Mouse (Mus musculus): ENCODE data around the gene Ranbp6.

DNA sequence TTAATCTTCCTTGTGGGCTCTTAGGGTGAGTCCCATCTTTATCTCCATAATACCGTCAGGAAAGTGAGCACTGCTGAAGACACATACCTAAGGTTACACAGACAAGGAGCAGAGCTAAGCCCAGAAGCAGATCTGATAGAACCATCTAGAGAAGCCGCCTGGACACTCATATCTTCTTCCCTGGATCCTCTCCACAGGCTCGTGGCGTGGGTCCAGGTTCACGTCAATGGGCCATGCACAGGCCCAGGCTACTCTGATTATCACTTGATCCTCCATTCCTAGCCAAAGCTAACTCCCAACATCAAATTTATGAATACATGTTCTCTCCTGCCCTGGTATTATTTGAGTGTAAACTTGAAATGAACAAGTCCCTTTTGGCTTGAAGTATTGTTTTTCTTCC lies 40.9 kb upstream of the Ranbp6 start:
- no peak for TF ChIP-seq POLR2A (IDR thresholded peaks at IDR 0.05; ENCODE audit: borderline replicate concordance, low read depth, low read length)
- TF ChIP-seq CTCF (IDR thresholded peaks at IDR 0.05; ENCODE audit: low read depth, low read length): no peak
